Mouse (Mus musculus): ENCODE results near the gene Pnpo. TPM values are rescaled to one million over a fixed set of nuclear protein-coding genes. Genes with fewer than 3 reads are reported as not detected.

Gene Pnpo
- total RNA-seq, 2 experiments from 2014 or later = 11.3 to 12.9 TPM

DNA sequence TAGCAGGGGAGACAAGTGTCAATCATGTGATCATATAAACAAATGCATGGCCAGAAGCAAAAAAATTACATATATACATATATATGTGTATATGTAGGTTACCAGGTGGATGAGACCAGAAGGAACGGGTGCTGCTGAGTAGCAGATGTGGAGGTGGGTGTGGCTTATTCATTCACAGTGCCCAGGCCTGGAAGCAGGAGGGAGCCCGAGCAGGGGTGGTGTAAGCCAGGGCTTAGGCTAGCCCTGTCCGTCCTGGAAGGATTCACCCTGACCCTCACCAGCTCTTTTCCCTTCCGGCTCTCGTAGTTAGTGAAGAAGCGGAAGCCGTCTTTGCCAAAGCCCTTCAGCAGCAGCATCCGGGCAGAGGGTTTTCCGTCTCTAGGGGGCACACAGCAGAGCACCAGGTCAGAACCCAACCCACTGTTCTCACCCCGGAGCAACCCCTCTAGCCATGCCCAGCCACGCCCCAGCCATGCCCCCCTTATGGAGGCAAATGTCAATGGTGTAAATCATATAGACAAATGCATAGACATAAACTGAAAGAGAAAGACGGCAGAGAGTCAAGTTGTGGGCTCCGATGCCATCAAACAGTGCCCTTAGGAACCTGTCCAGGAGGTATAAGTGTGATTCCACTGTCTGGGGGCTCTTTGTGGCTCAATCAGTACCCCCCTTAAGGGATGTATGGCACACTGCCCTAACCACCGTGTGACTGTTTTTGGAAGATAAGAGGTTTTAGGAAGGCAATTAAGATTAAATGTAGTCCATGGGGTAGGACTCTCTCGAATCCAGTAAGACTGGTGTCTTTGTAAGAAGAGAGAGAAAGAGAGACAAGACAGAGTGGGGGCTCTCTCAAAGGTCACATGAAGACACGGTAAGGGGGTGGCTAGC, 3.0 kb downstream of the Pnpo start:
- intact Hi-C loops (cut with DNase I) = no loop called here
- DNase-seq (ENCODE audit: low spot score) = no peak

GRCm38 (mm10) chr11:96938426-96938800, 5.4 kb downstream of the Pnpo start:
- no peak for DNase-seq (ENCODE audit: low spot score)
- intact Hi-C loops (cut with DNase I) = no loop called here

GRCm38 (mm10) chr11:96937549-96938425, 6.0 kb downstream of the Pnpo start:
- intact Hi-C loops (cut with DNase I) = loop anchor here (2.0 kb wide), 1 partner anchor 19 kb away; no protein-coding TSS in a partner anchor
- DNase-seq (ENCODE audit: low spot score) = no peak

DNA sequence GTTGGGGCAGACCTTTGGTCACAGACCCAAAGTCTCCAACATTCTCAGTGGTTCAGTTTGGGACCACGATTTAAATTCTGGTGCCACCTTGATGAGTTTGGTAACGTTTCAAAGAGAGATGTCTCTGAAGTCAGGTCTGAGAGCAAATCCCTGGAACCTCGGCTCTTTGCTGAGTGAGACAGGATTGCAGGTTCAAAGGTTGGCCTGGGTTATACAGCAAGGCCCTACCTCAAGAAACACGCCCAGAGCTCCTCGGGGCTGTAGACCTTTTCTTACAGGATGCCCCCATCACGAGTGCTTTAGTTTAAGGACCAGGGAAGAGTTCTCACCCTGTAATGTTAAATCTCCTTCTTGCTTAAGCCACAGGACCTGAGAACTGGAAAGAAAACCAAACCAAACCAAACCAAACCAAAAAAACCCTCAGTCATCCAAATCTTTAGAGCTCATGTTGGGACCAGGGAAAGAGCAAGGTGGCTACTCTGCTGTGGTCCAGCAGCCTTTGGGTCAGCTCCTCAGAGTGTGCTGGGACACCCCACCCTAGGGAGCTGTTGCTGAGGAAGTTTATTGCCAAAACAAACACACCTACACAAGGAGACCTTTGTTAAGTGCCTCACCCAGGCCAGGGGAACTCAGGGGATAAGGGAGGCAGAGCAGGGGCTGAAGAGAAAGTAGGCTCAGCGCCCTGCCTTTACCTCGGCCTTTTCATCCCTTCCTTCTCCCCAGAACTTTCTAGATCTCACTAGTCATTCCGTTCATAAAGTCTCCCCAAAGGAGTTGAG, 7.7 kb downstream of the Pnpo start:
- intact Hi-C loops (cut with DNase I) = loop anchor here (2.0 kb wide), 1 partner anchor 17 kb away; no protein-coding TSS in a partner anchor
- DNase-seq (ENCODE audit: low spot score) = no peak

DNA sequence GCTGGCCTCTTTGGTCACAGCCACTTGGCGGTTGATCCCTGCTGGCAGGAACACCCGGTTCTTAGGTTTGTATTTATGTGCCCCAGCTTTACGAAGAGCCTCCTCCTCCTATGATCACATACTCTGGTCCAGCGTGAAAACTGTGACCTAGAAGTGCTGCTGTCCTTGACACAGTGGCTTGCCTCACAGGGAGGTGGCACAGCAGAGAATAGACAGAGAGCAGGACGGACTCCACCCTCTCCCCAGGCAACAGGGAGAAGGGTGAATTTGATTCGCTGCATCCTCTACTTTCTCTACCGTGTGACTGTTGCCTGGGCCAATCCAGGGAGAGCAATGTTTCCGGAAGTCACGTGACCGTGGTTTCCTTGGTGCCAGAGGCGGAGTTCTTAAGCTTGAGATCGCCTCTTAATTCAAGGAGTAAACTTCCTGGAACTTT, 8.8 kb downstream of the Pnpo start:
- DNase-seq (ENCODE audit: low spot score) = no peak
- intact Hi-C loops (cut with DNase I) = no loop called here

DNA sequence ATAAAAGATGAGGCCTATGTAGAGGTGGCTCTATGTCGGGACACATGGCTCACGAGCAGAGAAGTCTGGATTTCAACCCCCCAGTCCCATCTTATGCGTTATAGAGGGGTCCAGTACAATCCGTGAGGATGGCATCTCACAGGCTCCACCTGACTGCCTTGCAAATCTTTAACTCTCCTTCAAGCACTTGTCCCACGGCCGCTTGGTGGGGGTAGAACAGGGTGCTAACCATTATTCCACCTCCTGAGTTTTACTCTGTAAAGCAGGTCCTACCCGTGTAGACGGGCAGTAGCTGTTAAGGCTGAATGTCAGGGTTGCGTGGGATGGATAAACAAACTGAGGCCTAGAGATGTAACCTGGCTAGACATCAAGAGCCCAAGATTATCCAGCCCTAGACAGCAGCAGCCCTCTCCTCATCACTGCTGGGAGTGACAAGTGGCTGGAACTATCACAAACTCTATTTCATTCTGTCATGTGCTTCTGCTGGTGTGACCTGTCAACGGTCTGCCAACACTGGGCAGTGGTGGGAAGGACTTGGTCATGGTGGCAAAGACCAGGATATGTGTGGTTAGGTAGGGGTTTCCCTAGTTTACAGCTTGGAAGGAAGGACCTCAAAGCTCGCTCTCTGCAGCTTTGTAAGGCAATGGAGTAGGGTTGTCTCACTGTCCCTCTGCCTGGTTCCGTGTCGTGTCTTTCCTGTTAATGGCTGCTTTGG, 10.1 kb downstream of the Pnpo start:
- DNase-seq (ENCODE audit: low spot score) = no peak
- intact Hi-C loops (cut with DNase I) = no loop called here

GRCm38 (mm10) chr11:96931327-96932062, 12.3 kb downstream of the Pnpo start:
- intact Hi-C loops (cut with DNase I) = no loop called here
- no peak for DNase-seq (ENCODE audit: low spot score)

DNA sequence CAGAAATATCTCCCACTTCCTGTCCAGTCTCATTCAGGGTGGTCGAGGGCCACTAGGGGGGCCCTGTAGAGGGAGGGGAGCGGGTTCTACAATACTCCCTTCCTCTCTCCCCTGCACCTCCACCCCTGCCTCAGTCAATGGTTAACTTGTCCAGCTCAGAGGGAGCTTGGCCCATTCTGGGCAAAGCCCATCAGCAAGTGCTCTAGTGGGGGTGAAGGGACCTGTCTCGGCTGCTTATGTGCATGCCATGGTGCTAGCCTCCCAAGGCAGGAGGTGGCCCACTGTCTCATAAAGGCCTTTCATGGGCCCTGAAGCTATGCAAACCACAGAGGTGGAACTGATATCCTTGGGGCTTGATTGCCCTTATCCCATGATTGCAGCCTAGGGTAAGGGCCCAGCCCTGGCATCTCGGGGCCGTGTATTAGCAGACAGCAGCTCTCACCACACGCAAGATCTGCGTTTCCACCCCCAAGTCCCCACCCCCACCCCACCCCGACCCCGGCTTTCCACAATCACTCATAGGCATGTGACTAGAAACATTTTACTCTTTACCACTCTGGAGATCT, 13.9 kb downstream of the Pnpo start:
- intact Hi-C loops (cut with DNase I) = no loop called here
- DNase-seq (ENCODE audit: low spot score) = no peak

GRCm38 (mm10) chr11:96929096-96929765, 14.6 kb downstream of the Pnpo start:
- intact Hi-C loops (cut with DNase I) = no loop called here
- no peak for DNase-seq (ENCODE audit: low spot score)

- no peak for DNase-seq (ENCODE audit: low spot score)
- intact Hi-C loops (cut with DNase I) = no loop called here
Measured at GRCm38 (mm10) chr11:96928691-96929090, 15.1 kb downstream of the Pnpo start.

GRCm38 (mm10) chr11:96928088-96928487, 15.7 kb downstream of the Pnpo start, which contains the start of gene Prr15l:
Prr15l (plus strand) TSS chr11:96928104.
- intact Hi-C loops (cut with DNase I) = no loop called here
- DNase-seq (ENCODE audit: low spot score) = no peak

GRCm38 (mm10) chr11:96926587-96926986, 17.2 kb downstream of the Pnpo start:
- DNase-seq (ENCODE audit: low spot score) = no peak
- intact Hi-C loops (cut with DNase I) = no loop called here

GRCm38 (mm10) chr11:96925469-96926148, 18.2 kb downstream of the Pnpo start:
- DNase-seq (ENCODE audit: low spot score) = no peak
- intact Hi-C loops (cut with DNase I) = no loop called here

DNA sequence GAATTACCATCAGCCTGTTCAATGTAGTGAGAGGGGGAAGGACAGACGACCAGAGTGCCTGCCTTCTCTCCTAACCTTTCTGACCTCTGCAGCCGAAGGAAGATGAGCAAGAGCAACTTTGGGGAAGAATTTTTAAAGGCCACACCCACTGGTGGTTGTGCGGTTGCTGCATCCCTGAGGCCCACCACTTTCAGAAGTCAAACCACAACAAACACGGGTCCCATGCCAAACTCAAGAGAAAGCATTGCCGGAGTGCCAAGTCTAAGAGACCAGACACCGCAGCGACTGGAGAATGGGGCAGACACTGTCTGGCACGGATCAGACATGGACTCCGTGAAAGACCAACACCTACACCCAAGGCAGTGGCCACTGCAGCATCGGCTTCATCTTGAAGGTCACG, 18.9 kb downstream of the Pnpo start:
- no peak for DNase-seq (ENCODE audit: low spot score)
- intact Hi-C loops (cut with DNase I) = no loop called here

GRCm38 (mm10) chr11:96919003-96919402, 24.8 kb downstream of the Pnpo start:
- no peak for DNase-seq (ENCODE audit: low spot score)
- intact Hi-C loops (cut with DNase I) = loop anchor here (2.0 kb wide), 2 partner anchors 18 to 110 kb away; partner anchors contain the start of gene Scrn2

GRCm38 (mm10) chr11:96917415-96917814, 26.4 kb downstream of the Pnpo start:
- intact Hi-C loops (cut with DNase I) = loop anchor here (2.0 kb wide), 2 partner anchors 45 to 105 kb away; no protein-coding TSS in a partner anchor

GRCm38 (mm10) chr11:96916885-96917396, 26.8 kb downstream of the Pnpo start:
- intact Hi-C loops (cut with DNase I) = loop anchor here (2.0 kb wide), 2 partner anchors 46 to 106 kb away; no protein-coding TSS in a partner anchor
- DNase-seq (ENCODE audit: low spot score) = no peak

More at GRCm38 (mm10) chr11:96917415-96917814, 26.4 kb downstream of the Pnpo start:
- DNase-seq (ENCODE audit: low spot score) = no peak

Data from heart, postnatal 25 days (tissue).